Mouse (Mus musculus): ENCODE results near the gene Moxd2.

The Moxd2 gene

DNA sequence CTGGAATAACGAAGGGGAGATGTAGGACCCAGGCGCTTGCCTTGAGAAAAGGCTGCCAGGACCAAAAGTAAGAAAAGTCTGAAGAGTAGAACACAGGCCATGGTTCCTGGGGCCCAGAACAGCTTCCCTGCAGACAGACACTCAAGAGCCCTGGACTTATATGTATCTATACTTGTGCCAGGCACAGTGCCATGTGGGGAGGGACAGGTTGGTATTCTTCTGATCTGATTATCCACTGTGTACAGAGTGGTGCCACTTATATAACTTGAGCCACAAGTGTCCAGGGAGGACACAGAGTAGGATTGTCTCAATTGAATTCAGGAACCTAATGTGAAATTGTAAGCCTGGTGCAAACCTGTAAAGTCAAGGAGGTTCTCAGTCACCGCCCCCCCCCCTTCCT lies at the start of gene Moxd2:
Gene Moxd2, minus strand, starts transcription at position 101 of the 400 bp plus-strand sequence.
- in situ Hi-C loops (cut with MboI; ENCODE audit: low sequenced_read_pairs): no loop called here

DNA sequence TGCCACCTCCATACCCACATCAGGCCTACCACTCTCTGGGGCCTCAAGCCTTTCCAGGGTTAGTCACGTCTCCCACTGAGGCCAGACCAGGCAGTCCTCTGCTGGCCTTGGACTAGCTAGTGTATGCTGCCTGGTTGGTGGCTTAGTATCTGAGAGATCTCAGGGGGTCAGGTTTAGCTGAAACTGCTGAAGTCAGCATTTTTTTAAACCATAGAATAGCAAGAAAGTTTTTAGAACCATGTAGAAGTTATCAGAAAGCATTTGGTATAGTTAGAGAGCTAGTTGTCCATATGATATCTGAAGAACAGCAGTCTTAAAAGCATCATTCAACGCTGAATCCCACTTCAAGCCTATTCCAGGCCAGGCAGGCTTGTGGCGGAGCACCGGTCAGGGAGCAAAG lies 32.7 kb upstream of the Moxd2 start:
- in situ Hi-C loops (cut with MboI; ENCODE audit: low sequenced_read_pairs): no loop called here

GRCm38 (mm10) chr6:40900287-40900686 lies 13.0 kb upstream of the Moxd2 start, which contains the start of gene Prss58:
Gene Prss58, minus strand, starts transcription at chr6:40900387.
- in situ Hi-C loops (cut with MboI; ENCODE audit: low sequenced_read_pairs): no loop called here

DNA sequence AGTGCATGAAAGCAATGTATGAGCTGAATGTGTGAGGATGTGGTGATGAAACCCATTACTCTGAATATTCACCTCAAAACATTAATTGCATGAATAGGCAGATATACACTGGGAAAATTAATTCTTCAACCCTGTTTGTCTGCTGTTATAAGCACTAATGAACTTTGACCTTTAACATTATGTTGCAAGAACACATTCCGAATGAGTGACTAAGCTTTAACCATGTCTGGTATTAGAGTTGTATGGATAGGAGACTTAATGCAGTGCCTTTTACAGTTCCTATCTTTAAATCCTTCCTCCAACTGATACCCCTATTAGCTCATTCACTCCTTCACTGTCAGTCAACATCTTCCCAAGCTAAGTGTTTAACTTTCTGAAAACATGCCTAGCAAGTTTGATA lies 7.4 kb upstream of the Moxd2 start:
- in situ Hi-C loops (cut with MboI; ENCODE audit: low sequenced_read_pairs): no loop called here

- in situ Hi-C loops (cut with MboI; ENCODE audit: low sequenced_read_pairs): no loop called here
These were observed 6.3 kb upstream of the Moxd2 start for GRCm38 (mm10) chr6:40893577-40893976.

DNA sequence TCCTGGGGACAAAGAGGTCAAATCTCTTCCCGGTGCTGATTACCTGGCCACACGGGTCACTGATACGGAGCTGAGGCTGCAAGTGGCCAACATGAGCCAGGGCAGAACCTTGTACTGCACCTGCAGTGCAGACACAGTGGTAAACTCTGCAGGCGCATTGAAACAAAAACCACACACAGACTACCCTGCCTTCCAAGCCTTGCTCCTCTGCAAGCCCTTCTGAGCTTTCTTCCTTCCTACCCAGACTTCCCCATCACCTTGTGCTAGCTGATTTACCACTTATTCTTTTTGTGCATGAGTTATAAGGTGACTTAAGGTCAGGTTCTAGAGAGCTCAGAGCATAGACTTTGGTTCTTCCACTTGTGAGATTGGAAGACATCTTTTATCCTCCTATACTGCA lies 4.5 kb upstream of the Moxd2 start:
- in situ Hi-C loops (cut with MboI; ENCODE audit: low sequenced_read_pairs): no loop called here

GRCm38 (mm10) chr6:40890973-40891372 lies 3.7 kb upstream of the Moxd2 start:
- in situ Hi-C loops (cut with MboI; ENCODE audit: low sequenced_read_pairs): no loop called here

DNA sequence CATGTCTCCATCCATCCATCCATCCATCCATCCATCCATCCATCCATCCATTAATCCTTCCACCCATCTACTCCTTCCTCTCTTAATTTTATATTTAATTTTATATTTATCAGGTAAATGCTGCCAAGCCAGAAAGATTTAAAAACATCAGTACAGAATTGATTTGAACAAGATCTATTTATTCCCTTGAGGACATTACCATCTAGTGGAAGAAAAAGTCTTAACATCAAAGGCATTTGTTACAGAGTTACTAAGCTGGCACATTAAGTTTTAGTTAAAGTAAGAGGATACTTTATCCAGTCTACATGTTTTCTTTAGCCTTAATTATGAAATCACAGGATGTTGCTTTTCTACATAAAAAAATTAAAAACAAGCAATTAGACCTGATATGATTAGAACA lies 42.0 kb downstream of the Moxd2 start:
- in situ Hi-C loops (cut with MboI; ENCODE audit: low sequenced_read_pairs): no loop called here

Data from CH12F3 (cell line).